Mouse (Mus musculus) left cerebral cortex, adult 2 months (tissue): ENCODE measurements at regions not wholly inside any gene's neighbourhood (a gene's known extent, or its start where the extent isn't known, plus 50 kb on each side); places are given as distances from the start of the nearest gene placed in this dataset.

Source experiments
- DNase-seq, 2 experiments: peaks; one replicate each; pipeline ENCODE4 v3.0.0; 2021 to 2022; ENCODE audit warnings: low spot score in 2 of 2, mixed read lengths in 1 of 2; ENCODE audit errors: extremely low spot score in 1 of 2
- H3K27ac ChIP-seq: fragments of 200-600 bp; 2 replicates; pipeline ENCODE4 v1.8.1; 2022
- H3K4me3 ChIP-seq: fragments of 200-600 bp; 2 replicates; pipeline ENCODE4 v1.8.1; 2022
- CTCF ChIP-seq: fragments of 200-600 bp; IDR thresholded peaks from 2 replicates; pipeline ENCODE4 v1.8.1; 2022; ENCODE audit warnings: antibody characterized with exemption, mild to moderate bottlenecking, moderate library complexity
- intact Hi-C: fragments of 180-260 bp; cut with DNase I; formaldehyde crosslinking; loops from one replicate; pipeline ENCODE4 v1.15.1; 2025

DNA sequence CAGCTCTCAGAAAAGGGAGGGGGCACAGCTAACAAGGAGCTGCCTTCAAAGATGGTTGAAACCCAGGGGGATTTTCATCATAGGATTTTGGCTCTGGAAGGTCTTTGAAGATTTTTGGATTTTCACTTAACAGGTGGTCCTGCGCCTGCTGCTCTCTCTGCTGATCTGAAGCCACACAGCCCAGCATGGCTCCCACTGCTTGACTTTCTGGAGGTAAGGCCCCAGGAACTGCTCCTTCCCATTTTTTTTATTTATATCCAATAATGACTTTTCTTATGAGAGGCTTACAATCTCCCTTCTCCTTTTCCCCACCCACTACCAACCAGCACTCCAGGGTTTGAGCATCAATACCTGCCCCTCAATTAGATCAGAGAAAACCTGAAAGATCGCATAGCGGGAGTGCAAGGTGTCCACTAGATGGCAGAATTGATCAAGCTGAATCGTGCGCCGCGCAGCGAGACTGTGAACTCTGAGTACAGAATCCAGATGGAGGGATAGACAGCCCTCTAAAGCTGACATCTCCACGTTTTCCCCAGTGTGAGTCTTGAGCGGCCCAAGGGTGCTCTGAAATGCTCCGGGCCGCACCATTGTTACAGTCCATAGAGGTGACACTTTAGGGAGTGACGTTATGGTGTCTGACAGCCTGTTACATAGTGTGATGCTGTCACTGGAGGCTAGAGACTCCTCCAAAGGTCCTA lies 194.6 kb upstream of the Ednrb start:
- intact Hi-C loops, result loop anchor here (2.0 to 10.0 kb wide), 6 partner anchors 136 to 1256 kb away; partner anchors contain the start of gene Rnf219
- Histone ChIP-seq H3K4me3 (no peak overlapping the region), H3K27ac (no peak overlapping the region)
- peak; percentile 51 to 53 for DNase-seq
- peak; percentile 87 for TF ChIP-seq CTCF

DNA sequence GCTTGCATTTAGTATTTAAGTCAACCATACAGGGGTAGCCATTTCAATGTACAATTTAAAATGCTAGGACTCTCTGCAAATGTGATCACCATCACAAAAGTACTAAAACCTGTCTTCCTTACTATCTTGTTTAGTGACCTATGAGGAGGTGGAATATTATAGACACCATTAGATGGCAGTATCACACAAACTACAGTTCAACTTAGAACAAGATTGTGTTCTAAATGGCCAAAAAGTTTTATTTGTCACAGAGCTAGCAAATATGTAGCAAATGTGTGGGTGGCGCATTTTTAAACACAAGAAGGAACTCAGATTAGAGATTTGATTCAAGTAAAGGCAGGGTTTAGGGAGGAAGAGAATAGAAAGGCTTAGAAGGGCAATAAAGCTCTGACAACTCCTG lies 189.4 kb upstream of the Ednrb start:
- DNase-seq, result no peak
- Histone ChIP-seq H3K4me3 (no peak overlapping the region), H3K27ac (no peak overlapping the region)
- intact Hi-C loops, result loop anchor here (5.0 to 10.0 kb wide), 4 partner anchors 141 to 1261 kb away; no protein-coding TSS in a partner anchor
- peak; percentile 59 for TF ChIP-seq CTCF

DNA sequence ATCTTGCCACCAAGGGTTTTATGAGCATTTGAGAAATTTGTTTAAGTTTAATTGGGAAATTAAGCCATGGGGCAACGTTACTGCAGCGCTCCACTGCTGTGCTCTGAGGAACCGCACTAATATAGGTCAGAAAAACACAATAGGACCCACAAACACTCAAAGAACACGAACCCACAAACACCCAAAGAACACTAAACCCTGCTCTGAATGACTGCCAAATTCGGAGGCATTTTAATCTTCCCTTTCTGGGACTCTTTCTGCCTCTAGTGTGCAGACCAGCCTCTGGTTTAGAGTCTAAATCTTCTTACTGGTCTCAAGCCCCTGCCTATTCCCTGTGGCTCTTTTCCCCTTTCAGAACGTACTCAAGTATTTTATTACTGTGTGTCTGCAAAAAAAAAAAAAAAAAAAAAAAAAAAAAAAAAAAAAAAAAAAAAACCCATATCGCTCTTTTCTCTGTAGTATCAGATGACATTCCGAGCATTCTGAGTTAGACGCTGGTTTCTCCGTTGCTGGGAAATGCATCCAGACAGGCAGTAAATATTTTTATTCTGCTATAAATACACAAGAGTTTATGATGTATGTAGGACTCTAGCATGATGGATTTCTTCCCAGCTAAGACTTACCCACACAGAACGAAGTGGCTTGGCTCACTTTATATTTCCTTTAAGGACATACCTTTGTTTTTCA lies 186.7 kb upstream of the Ednrb start:
- intact Hi-C loops, result loop anchor here (5.0 to 10.0 kb wide), 4 partner anchors 144 to 1264 kb away; no protein-coding TSS in a partner anchor
- DNase-seq, result no peak
- Histone ChIP-seq H3K4me3 (no peak overlapping the region), H3K27ac (no peak overlapping the region)
- no peak for TF ChIP-seq CTCF

DNA sequence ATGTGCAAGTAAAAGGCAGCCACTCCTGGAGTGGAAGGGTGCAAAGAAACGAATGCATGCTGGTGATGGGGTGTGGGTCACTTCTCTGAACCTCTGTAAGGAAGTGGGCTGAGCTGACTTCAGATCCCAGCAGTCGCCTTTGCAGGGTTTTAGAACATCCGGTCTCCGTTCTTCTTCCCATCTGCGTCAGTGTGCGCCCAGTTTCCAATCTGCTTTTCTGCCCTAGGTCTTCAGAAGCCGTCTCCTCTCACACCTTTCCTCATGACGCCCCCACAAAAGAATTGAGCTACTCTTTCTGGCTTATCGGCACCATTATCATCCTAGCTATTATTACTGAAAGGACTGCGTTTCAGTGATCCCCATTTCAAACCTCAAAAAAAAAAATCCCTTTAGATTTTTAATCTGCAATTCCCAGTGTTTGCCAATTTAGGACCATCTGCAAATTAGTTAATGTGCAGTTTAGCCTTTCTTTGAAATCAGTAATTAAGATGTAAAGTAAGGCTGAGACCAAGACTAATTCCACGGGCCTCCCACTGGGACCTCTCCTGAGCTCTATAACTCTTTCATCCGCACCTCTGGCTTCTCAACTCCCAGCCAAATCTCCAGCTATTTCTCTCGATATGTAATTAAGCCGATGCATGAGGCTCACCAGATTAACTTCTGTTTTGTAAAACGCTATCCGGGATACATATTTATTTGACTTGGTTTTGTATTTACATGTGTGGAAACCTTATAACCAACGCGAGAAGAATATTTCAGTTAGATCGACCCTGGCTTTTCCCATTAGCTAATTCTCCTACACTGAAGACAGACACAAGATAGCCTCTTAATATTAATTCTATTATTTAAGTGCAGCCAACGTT lies 185.7 kb upstream of the Ednrb start:
- Histone ChIP-seq H3K27ac (no peak overlapping the region), H3K4me3 (no peak overlapping the region)
- intact Hi-C loops, result loop anchor here (5.0 to 10.0 kb wide), 9 partner anchors 133 to 1265 kb away; partner anchors contain the start of gene Ednrb
- DNase-seq, result no peak
- no peak for TF ChIP-seq CTCF

DNA sequence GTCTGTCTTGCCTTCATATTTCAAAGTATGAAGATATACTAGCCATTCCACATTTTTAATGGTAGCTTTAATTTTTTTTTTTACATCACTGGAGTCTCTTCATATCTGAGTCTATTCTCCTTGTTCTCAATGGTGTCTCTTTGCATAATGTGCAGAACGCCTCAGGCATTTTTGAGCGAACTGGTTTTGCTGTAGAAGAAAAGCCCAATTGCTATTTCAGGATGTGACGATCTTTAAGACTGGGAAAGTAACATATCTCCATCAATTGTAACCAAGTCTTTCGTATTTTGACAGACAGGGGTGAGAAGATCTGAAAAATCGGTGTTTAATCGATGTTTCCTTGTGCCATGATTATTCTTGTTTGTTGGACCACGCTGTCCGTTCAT lies 183.7 kb upstream of the Ednrb start:
- no peak for TF ChIP-seq CTCF
- Histone ChIP-seq H3K4me3 (no peak overlapping the region), H3K27ac (no peak overlapping the region)
- DNase-seq, result no peak
- intact Hi-C loops, result loop anchor here (5.0 to 10.0 kb wide), 5 partner anchors 131 to 481 kb away; partner anchors contain the start of gene Ednrb

DNA sequence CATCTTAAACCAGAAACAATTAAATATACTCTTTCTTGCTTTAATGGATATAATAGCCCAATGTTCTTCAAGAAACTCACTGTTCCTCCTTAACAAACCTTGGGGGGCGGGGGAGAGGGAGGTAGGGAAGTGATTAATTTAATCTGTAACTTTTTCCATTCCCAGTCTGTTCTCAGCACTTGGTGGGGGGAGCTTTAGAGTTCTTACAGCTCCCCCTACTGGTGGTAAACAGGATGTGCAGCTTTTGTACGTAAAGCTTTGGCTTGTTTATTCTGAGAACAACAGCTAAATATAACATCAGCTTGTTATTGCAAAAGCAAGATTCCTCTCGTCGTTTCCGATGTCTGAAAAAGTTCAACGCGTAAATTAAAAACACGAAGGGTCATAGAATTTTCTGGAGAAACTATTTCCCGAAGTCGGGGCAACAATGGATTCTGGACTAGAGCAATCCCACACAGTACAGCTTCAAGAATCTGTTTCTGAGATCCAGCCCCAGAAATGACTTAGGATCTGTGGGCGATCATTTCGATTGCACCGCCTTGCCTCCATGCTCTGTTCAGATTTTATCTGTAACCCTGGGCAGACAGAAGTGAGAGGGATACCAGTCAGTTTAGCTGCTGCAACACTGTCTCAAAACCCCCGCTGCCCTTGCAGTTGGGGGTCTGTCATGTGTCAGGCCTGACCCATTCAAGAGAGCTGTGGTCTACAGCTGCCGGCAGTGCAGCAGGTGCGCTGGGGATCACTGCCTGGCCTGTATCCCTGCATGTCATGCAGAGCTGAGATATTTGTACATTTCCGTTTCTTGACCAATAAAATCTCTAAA lies 183.1 kb upstream of the Ednrb start:
- Histone ChIP-seq H3K27ac (no peak overlapping the region), H3K4me3 (no peak overlapping the region)
- DNase-seq, result peak; percentile 18 to 28
- peak; percentile 94 for TF ChIP-seq CTCF
- intact Hi-C loops, result loop anchor here (5.0 to 10.0 kb wide), 5 partner anchors 130 to 480 kb away; partner anchors contain the start of gene Ednrb

DNA sequence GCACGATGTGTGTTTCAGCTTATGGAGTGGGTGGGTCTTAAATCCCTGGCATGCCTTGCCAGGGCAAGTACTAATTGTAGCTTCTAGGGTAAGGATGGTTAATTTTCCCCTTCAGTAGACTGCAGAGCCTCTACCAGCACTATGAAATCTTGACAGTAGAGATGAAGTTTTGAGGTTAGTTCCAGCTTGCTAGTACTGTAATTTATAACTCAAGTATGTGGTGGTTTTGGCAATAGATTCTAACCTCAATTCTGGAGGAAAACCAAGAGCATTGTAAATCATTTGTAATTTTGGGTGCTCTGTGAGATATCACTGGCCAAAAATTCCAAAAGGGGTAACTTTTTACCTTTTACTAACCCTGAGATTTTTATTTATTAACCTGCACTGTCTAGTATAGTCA lies 164.3 kb upstream of the Ednrb start:
- H3K27ac ChIP-seq, result no peak overlapping the region
- intact Hi-C loops, result no loop called here
- H3K4me3 ChIP-seq, result no peak overlapping the region
- TF ChIP-seq CTCF, result no peak
- DNase-seq, result no peak

DNA sequence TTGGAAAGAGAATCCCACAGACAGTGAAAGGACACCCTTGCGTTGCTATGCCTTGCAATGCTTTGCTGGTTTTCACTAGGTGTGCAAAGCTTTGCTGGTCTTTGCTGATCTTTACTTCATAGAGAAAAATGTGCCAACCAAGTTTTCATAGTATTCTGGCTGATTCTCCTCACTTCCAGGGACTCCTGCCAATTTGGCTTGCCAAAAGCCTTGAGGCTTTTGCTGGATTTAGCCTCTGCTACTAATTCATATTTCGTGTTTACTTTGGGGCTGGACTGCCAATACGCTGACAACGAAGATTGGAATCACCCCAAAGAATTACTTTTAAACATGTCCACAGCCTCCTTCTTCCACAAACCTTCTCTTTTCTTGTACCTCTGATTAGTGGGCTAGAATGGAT lies 162.2 kb upstream of the Ednrb start:
- intact Hi-C loops, result no loop called here
- Histone ChIP-seq H3K27ac (no peak overlapping the region), H3K4me3 (no peak overlapping the region)
- DNase-seq, result no peak
- no peak for TF ChIP-seq CTCF

DNA sequence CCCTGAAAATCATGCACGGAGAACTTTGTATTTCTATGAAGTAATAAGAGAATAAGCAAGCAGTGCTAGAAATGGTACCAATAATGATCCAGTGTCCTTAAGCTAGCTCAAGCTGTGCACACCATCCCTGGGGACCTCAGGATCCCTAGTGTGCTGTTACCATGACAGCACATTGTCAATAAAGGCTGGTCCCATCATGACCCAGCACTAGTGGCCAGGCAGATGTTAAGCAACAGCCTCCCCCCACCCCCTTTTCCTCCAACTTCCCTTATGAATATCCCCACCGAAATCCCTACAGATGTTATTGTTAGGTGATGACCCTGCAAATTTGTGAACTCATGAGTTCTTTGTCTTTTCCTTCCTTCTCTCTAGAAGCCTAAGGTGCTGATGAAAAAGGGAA lies 160.9 kb upstream of the Ednrb start:
- Histone ChIP-seq H3K27ac (no peak overlapping the region), H3K4me3 (no peak overlapping the region)
- no peak for DNase-seq
- TF ChIP-seq CTCF, result no peak
- intact Hi-C loops, result no loop called here

DNA sequence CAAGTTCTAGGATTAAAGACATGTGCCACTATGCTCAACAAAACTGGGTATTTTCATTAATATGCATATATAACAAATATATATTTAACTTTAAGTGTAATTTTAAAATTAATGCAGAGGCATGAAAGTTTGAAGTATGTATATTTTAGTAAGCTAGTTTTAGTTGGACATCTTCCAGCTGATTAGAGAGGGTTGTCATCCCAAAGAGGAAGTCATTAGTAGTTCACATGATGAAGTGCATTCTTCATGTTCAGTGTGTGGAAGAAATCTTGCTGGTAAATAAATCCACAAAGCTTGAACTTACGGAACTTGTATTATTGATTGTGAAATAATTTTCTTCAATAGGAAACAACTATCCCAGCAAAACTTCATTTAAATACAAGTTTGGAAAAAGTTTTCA lies 158.2 kb upstream of the Ednrb start:
- Histone ChIP-seq H3K4me3 (no peak overlapping the region), H3K27ac (no peak overlapping the region)
- intact Hi-C loops, result no loop called here
- no peak for TF ChIP-seq CTCF
- no peak for DNase-seq

DNA sequence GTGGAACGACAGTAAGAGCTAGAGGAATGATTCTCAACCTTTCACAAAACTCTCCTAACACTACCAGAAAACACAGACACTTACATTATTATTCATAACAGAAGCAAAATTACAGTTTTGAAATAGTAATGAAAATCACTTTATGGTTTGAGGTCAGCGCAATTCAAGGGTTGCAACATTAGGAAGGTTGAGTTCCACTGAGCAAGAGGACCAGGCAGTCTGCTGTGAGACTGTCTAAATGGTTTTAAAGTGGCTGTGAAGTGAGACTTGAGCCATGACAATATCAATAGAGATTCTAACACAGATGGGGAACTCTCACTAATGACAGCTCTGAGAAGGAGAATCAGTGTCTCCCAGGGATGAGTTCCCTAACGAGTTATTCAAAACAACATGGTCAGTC lies 146.2 kb upstream of the Ednrb start:
- no peak for TF ChIP-seq CTCF

More for the DNA sequence above, 146.2 kb upstream of the Ednrb start:
- Histone ChIP-seq H3K4me3 (no peak overlapping the region), H3K27ac (no peak overlapping the region)
- DNase-seq, result no peak
- intact Hi-C loops, result no loop called here
